Mouse (Mus musculus): ENCODE data around the gene Emc8.

Emc8 gene

DNA sequence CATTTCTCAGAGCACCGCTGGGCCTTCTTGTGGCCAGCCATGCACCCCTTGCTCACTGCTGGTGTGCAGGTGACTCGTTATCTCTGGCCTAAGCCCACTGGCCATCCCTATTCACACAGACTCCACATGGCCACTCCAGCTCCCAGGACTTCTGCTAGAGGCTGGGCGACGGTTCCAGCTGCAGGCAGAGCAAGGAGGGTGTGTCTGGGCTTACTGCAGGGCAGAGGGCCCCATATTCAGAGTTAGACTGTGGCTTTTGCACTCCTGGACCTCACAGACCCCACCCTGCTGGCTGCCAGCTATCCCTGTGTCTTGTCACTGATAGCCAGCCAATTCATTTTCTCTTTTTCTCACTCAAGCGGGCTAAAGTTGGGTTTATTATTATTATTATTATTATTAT, 15.7 kb upstream of the Emc8 start:
- DNase-seq = no peak

DNA sequence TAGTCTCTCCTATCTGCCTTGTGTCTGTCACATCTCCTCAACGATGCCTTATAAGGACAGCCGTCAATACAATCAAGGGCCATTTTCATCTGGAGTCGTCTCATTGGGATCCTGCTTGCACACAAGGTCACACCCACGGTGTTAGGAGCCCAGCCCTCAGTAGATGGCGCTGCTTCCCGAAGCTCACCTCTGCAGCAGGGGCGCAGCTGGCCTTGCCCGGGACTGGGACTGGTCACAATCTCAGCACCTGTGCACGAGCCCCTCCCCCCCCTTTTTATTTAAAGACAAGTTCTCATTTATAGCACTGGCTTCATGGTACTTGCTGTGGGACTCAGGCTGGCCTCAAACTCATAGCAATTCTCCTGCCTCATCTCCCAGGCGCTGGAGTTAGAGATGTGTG, 15.2 kb upstream of the Emc8 start:
- peak; percentile 86 for DNase-seq

DNA sequence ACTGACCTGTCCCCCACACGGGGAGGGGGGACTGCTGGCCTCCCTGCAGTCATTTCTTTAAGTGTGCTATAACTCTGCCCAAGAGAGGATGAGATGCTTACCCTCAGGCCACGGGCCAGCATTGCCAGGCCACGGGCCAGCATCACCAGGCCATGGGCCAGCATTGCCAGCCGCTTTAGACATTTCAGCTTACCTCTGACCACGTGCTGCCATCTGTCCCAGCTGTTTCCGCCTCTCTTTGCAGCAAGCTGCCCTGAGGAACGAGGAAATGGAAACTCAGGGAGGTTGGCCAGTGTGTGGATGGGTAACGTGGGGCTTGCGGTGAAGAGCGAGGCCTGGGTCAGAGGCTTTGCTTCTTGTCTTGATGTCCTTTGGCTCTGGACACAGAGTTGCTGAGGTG, 12.7 kb upstream of the Emc8 start:
- no peak for DNase-seq

DNA sequence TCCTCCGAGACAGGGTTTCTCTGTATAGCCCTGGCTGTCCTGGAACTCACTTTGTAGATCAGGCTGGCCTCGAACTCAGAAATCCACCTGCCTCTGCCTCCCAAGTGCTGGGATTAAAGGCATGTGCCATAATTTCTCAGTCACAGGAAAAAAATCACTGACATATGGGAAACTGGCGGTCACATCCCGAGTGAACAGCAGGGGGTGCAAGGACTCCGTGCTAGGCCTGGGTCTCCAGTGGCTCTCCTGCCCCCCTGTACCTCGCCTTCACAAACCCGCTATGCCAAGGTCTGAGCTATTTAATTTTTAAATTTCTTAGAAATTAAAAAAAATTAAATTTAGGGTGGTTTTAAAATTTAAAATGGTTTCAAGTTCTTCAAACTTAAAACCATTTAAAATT, 12.0 kb upstream of the Emc8 start:
- DNase-seq = peak; percentile 72

DNA sequence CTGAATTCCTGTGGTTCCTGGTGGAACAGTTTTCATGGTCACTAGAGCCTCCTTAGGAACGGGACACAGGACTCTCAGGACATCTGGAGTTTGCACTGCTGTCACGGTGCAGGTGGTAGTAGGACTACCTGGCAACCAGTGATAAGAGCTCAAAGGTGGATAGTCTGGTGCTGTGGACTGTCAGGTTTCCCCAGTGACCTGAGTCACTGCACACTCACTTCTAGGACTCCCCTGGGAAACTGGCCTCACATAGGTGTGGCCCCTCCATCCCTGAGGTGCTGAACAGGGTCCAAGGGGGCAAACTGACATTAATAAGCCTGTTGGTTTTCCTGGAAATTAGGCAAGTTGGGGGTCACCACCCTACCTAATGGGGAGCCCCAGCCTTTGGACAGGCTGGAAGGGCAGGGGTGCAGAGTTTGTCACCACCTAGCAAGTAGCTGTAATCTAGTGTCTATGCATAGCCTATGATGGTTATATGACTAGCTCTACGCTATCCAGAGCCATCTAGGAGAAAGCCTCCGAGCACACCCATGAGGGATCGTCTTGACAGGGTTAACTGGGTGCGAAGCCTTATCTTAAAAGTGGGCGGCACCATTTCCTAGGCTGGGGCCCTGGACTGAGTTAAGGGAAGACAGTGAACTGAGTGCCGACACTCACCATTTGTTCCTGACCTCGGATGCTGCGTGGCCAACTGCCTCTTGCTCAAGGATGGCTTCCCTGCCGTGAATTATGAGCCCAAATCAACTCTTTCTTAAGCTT, 11.4 kb upstream of the Emc8 start:
- DNase-seq = no peak

DNA sequence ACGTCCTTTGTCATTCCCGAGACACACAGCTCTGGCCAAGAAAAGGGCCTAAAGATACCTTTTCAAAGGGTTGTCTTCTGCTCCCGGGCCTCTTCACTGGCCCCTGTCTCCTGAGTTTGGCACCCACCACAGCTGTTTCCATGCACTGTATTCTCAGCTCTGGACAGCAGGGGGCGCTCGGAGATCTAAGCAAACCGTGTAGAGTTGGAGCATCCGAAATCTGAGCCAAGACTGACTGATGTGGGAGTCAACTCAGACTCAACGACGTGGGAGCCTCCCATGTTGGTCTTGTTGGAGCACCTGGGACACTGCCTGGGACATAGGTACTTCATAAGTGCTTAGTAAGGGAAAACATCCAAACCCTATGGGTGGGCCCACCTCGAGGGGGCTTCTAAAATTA, 10.1 kb upstream of the Emc8 start:
- peak; percentile 85 for DNase-seq

DNA sequence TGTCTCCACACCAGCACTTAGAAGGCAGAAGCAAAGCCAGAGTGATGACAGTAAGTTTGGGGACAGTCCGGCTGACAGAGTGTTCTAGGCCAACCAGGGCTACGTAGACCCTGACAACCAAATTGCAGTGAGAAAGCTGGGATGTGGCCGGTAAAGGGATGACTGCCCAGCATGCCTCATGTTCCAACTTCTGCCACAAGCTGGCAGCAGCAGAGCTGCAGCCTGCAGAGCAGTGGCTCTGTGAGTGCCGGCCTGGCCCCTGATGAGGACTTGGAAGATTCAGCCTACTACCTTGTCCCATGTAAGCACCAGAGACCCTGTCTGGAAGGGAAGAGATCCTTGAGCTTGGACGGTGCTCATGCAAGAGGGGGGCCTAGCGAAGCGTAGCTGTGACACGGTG, 7.3 kb upstream of the Emc8 start:
- DNase-seq = no peak

DNA sequence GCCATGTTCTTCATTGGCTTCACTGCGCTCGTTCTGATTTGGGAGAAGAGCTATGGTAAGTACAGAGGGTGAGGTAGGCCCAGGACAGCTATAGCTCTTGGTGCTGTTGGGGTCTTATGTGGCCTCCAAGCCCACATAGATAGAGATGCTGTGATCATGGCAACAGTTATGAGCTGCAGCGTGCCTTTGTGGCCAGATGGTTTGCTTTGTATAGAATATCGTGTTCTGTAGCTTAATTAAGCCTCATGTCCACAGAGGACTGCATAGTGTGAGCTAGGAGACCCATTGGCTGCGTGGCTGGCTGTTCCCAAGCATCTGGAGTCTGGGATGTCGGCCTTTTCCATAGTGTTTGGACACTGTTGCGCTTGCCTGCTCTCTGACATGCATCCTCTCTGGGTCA, 4.9 kb upstream of the Emc8 start:
- DNase-seq = no peak

DNA sequence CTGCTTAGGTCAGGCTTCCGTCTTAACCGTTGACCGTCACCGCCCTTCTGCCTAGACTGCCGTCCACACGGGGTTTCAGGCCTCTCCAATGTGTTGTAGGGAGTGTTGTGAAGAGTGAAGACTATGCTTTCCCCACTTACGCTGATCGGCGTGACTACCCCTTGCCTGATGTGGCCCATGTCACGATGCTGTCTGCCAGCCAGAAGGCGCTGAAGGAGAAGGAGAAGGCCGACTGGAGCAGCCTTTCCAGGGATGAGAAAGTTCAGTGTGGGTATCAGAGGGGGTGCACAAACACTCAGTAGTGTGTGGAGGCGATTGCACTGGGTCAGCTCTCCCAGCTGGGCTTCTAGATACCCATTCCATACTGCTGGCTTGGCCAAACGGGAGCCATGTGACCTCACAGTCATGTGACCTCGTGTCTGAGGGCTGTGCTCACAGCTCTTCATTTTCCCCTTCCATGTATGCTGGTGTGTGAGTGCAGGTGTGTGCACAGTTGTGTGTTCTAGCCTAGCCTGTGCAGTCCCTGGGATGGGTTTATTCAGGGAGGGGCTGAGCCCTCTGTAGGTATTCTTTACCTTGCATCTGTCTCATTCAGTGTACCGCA, 4.4 kb upstream of the Emc8 start:
- no peak for DNase-seq

DNA sequence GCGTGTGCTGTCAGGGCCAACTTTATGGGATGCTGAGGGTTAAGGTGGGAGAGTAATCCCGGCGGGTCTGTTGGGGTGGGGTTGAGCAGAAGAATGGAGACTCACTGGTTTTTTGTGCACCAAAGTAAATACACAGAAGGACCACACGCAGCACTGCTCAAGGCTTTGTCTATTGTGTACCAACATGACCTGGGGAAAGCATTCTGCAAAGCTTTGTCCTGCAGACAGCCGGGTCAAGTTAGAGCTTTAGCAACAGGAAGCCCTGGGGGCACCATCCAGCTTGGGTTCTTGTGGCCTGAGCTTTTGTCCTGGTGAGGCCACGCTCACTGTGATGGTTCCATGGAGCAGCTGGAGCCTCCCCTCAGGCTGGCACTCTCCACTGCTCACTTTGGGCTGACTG, 3.4 kb upstream of the Emc8 start:
- no peak for DNase-seq

DNA sequence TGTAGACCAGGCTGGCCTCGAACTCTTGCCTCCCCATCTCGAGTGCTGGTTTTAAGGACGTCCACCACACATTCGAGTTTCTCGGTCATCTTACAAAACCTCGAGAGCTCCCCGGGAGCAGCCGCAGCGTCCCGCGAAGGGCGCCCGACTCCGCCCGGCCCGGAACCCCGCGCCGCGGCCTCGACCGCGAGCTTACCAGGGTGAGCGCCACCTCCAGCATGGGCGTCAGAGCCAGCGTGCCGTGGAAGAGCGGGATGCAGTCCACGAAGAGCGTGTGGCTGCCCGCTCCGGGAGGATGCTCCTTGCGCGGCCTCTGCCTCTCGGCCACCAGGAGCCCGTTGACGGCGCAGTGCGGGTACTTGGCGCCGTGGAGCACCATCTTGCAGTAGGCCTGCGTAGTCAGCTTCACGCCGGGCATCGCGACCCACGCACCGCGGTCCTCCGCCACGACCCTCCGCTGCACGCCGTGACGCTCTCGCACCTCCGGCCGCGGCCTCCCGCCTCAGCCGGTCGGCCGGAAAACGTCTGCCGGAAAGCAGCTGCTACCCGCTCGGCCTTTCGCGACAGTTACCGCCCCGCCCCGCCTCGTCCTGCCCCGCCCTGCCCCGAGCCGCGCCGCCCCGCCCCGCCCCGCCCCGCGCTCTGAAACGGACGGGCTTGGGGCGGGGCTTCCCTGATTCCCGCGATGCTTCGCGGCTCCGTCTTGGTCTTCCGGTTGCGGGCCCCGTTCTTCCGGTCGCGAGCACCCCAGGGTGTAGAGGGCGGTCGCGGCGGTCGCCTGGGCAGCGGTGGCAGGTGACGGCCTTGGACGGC, 606 bp downstream of the Emc8 start, which contains the start of the genes Gm27021 and Cox4i1:
TSS of gene Gm27021 (minus strand) at position 519 of the 813 bp plus-strand sequence.
TSS of gene Cox4i1 (plus strand) at position 662 of the 813 bp plus-strand sequence.
- peak; percentile 92 for DNase-seq

DNA sequence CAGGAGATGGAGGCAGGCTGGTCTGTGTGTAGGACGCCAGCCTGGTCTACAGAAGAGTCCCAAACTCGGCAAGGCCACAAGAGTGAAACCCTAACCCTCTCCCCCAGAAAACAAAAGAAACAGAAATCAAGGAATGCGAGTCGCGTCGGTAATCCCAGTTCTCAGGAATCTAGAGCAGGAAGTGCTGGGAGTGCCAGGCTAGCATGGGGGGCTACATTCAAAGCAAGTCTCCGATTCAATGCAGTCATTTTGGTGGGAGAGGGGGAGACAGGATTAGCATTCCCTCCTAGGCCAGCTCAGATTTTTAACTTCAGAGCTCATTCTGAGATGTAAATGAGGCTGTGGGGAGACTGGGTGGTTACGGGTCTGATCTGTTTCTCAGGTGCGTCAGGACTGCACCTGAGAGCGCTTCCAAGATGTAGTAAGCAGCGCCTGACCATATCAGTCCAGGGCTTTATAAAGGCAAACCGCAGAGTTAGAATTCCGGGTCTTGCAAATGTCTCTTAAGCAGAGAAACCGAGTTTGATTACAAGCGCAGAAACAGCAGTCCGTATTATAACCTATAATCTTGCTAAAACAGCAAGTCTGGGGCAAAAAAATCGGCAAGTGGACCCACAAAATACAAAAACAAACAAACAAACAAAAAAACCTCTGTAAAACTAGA, 1.4 kb downstream of the Emc8 start:
- DNase-seq = no peak

DNA sequence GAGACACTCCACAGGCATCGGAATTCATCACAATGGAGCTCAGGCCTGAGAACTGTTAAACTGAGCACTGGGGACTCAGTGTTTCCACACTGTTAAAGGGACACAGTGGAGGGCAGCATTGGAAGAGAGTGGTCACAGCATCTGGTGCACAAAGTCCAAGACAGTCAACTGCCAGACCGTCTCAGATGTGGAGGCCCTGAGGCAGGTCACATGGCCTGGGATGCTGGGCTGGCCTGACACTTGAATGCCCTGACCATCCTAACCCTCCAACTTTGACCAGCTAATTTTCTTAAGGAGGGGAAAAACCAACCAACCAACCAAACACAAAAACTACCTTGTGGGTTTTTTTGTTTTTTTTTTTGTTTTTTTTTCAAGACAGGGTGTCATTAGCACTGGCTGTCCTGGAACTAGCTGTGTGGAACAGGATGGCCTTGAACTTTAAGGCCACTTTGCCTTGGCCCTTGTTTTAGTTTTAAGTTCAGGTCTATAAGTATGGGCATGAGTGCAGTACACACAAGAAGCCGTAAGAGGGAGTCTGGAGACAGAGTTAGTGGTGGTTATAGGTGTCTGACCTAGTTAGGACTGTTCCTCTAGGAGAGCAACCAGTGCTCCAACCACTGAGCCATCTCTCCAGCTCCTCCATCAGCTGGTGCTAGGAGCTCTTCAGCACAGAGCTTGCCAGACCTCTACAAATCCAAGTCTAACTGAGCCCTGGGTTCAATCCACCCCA, 2.5 kb downstream of the Emc8 start:
- DNase-seq = peak; percentile 28

DNA sequence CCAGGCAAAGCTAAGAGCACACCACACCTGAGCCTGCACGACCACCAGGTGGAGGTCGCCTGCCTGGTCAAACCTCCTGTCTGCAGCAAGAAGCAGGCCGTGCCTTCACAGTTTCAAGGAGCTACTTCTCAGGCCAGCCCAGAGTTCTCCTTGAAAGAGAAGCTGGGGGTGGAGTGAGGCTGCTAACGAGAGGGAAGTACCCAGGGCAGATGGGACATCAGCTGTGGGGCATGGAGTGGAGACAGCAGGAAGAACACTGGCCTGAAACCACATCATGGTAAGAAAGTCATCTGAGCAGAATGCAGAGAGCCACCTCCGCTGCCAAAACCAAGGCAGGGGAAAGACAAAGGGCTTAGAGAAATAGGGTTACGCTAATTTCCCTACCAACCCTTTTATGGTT, 3.8 kb downstream of the Emc8 start:
- no peak for DNase-seq

DNA sequence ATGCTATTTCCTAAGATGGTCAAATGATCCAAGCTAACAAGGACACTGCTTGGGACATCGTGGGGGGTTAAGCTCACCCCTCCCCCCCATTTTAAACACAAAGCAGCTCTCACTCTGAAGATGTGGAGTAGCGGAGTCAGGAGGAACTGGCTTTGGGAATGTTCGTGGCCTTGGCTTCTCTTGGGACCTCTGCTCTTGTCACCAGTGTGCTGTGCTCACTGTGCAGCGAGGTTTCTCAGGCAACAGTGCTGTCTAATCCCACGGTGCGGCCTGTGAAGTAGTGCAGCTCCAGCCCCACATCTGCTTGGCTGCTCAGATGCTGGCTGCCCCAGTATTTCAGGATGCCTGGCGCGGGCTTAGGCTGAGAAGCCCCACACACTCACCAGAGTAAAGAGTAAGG, 11.0 kb downstream of the Emc8 start:
- DNase-seq = no peak

DNA sequence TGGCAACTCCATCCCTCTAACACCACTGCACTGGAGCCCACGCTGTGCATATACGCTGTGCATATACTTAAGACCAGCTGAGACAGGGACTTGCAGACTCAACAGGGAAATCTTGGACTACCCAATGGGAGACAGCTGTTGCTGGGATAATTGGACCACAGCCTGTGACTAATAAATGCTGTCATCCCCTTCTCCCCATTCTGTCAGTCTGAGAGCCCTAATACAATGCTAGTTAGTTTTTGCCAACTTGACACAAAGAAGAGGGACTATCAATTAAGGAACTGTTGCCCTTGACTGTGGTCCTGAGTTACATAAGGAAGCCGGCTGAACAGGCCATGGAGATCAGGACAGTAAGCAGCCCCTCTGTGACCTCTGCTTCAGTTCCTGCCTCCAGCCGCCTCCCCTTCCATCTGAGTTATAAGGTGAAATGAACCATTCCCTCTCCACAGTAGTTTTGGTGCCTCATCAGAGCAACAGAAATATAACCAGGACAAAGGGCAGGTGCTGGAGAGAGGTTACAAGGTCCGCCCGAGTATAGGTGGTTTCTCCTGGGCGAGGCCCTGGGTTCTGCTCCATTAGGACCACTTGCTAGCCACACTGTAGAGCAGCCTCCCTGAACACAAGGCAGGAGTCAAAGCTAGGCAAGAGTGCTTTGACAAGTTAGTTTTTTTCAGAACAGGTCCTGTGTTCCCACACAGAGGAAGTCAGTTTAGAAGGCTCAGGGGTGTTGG, 11.9 kb downstream of the Emc8 start:
- no peak for DNase-seq

DNA sequence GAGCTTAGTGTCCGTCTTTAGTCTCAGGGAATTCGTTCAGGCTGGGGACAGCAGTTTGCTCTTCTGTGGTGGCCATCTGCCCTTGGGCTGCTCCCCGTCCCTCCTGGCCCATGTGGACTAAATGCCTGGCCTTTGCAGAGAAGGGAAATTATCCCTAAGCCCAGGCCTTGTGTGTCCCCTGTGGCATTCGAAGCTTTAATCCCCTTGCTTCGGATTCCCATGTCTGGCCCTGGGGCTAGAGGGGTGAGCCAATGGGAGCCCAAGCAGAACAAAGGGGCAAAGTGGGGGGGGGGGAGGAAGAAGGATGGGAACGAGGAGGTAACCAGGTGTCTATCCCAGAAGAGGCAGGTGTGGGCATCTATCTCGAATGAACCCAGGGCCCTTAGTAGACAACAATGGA, 20.8 kb downstream of the Emc8 start, which contains the start of gene 1190005I06Rik:
TSS of gene 1190005I06Rik (minus strand) at position 101 of the 400 bp plus-strand sequence.
- no peak for DNase-seq

DNA sequence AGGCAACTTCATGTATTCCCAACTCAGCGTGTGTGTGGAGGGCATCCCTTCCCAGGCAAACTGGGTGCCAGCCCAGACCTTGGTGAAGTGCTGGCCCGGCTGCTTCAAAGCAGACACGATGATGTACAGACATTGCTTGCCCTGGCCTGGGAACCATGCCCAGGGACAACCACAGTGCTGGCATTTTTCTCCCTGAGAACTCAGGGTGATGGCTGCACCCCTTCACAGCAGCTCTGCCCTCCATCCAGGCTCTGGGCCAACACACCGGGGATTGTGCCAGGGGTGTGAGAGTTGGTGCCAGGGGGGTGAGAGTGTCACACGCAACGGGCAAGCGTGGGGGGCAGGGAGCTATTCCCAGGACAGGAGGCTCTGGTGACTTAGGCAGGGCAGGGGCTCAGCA, 23.7 kb downstream of the Emc8 start:
- no peak for DNase-seq

DNA sequence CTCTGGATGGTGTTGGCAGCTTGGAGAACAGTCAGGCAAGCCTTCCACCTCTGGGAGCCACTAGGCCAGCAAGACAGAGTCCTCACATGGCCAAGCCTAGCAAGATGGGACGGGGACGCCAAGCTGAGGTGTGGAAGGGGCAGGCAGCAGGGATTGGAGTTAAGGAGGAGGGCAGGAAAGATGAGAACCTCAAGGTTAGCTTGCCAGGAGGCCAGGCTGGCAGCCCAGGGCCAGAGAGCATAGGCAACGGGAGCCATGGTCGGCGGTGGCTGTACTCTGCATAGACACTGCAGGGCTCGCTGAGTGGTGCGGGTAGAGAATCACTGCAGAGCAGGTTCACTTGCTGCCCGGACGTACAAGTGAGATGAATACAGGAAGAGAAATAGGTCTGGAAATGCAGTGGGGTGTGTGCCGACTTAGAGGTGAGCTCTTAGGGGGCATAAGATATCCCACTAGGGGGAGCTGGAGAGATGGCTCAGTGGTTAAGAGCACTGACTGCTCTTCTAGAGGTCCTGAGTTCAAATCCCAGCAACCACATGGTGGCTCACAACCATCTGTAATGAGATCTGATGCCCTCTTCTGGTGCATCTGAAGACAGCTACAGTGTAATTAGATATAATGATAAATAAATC, 26.2 kb downstream of the Emc8 start:
- DNase-seq = no peak

DNA sequence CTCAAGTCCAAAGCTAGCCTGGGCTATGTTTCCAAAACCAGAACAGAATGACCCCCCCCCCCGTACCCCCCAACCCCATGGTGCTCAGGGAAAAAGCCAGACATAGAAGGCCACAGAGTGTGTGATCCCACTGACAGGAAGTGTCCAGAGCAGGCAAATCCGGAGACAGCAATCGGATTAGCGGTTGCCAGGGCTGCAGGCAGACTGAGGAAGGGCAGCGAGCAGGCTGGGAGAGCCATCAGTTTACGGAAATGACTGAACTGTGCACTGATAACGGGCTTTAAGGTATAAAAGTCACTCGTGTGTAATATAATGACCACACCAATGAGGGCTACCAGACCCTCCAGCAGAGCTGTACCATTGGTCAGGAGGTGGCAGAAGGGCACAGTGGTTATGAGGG, 27.1 kb downstream of the Emc8 start:
- no peak for DNase-seq

DNA sequence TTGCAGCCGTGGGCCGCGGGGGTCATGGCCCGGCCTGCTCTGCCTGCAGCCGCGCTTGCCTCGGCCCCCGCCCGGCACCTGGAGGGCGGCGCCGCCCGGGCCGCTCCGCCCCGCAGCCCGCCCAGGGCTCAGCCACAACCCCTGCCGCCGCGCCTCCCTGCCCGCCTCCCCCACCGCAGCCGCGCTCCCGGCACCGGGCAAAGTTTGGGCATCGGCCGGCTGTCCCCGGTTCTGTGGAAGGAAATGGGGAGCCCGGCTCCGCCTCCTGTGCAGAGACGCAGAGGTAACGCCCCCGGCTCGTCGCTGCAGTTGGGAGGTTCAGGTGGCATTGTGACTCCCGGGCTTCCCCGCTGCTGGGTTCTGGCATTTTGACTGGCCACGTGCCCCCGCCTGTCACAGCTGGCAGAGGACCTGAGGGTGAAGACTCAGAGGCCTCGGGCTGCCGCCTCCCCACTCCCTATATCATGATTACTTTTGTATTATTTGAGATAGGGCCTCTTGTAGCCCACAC, 34.0 kb downstream of the Emc8 start:
- DNase-seq = peak; percentile 74

Data from thymus, postnatal 25 days (tissue).